Mouse (Mus musculus): ENCODE results near the gene Itga3.

- TF ChIP-seq GATA1 (IDR thresholded peaks at IDR 0.05; ENCODE audit: borderline replicate concordance, low read length) (no peak), FLI1 (IDR thresholded peaks at IDR 0.05; ENCODE audit: low read length) (no peak)
Observed at GRCm38 (mm10) chr11:95004937-95005198, 71.7 kb downstream of the Itga3 start.
